Mouse (Mus musculus) brown adipose tissue, adult 24 weeks (tissue): Measurements from ENCODE around the gene Zfp94. TPM values are rescaled to one million over a fixed set of nuclear protein-coding genes. Genes with fewer than 3 reads are reported as not detected.

Experiments used
- H3K27ac ChIP-seq: fragments of 200-500 bp; replicated peaks from 2 replicates; pipeline ENCODE4 v1.5.1; 2012; ENCODE audit warnings: low read depth, mild to moderate bottlenecking, low read length
- H3K4me1 ChIP-seq: fragments of 200-500 bp; 2 replicates; pipeline ENCODE4 v1.6.1; 2012; ENCODE audit warnings: low read length, mixed read lengths; ENCODE audit not compliant: control insufficient read depth, insufficient read depth, insufficient read length
- H3K4me3 ChIP-seq: fragments of 200-500 bp; 2 replicates; pipeline ENCODE4 v1.5.1; 2012; ENCODE audit warnings: low read depth, mild to moderate bottlenecking, low read length, moderate library complexity; ENCODE audit not compliant: insufficient read depth
- polyA plus RNA-seq: library from polyadenylated mRNA; stranded (reverse); fragments of >200 nt; gene quantifications from 2 replicates; pipeline ENCODE4 v1.2.4, GENCODE M21; 2012; ENCODE audit not compliant: missing spikeins, insufficient read depth, insufficient read length

The Zfp94 gene
- polyA plus RNA-seq = 3.8 and 4.5 TPM in 2 replicates

GRCm38 (mm10) chr7:24316567-24317092, at the start of gene Zfp94:
Gene Zfp94 (minus strand): TSS chr7:24316666.
- peak within 1 kb of the TSS; percentile 83 for H3K27ac ChIP-seq
- H3K4me1 ChIP-seq = no peaks in the 10 kb centered on the region; the same call in 1 of the 2 replicates
- H3K4me3 ChIP-seq = peak within 1 kb of the TSS; percentile 75

GRCm38 (mm10) chr7:24365258-24366014, 49.0 kb upstream of the Zfp94 start:
- H3K4me3 ChIP-seq = peak overlapping the region; percentile 1; the same call in 1 of the 2 replicates
- H3K4me1 ChIP-seq = peaks cover 12% of the 10 kb centered on the region
- H3K27ac ChIP-seq = peak overlapping the region; percentile 39

- no peak overlapping the region for H3K27ac ChIP-seq
- no peak overlapping the region for H3K4me3 ChIP-seq
- H3K4me1 ChIP-seq = peaks cover 12% of the 10 kb centered on the region
Measured at GRCm38 (mm10) chr7:24364827-24365226, 48.4 kb upstream of the Zfp94 start.

- H3K4me3 ChIP-seq = no peak overlapping the region
- peaks cover 12% of the 10 kb centered on the region for H3K4me1 ChIP-seq
- H3K27ac ChIP-seq = no peak overlapping the region
Measured at GRCm38 (mm10) chr7:24363228-24363627, 46.8 kb upstream of the Zfp94 start.

- no peak overlapping the region for H3K27ac ChIP-seq
- H3K4me3 ChIP-seq = no peak overlapping the region
- H3K4me1 ChIP-seq = peaks cover 3% of the 10 kb centered on the region; the same call in 1 of the 2 replicates
Measured at GRCm38 (mm10) chr7:24361001-24361400, 44.5 kb upstream of the Zfp94 start.

GRCm38 (mm10) chr7:24359269-24359668, 42.8 kb upstream of the Zfp94 start:
- Histone ChIP-seq H3K4me3 (no peak overlapping the region), H3K27ac (no peak overlapping the region), H3K4me1 (no peaks in the 10 kb centered on the region)

- Histone ChIP-seq H3K27ac (no peak overlapping the region), H3K4me1 (no peaks in the 10 kb centered on the region), H3K4me3 (no peak overlapping the region)
Measured at GRCm38 (mm10) chr7:24357899-24358298, 41.4 kb upstream of the Zfp94 start.

GRCm38 (mm10) chr7:24356081-24356480, 39.6 kb upstream of the Zfp94 start:
- Histone ChIP-seq H3K4me1 (no peaks in the 10 kb centered on the region), H3K4me3 (no peak overlapping the region), H3K27ac (no peak overlapping the region)

- no peak overlapping the region for H3K27ac ChIP-seq
- H3K4me3 ChIP-seq = no peak overlapping the region
Measured at GRCm38 (mm10) chr7:24355646-24356045, 39.2 kb upstream of the Zfp94 start.

GRCm38 (mm10) chr7:24348896-24349295, 32.4 kb upstream of the Zfp94 start, which contains the start of gene Lypd5:
Gene Lypd5 (plus strand): TSS chr7:24349196.
- Histone ChIP-seq H3K4me3 (no peak within 1 kb of the TSS), H3K27ac (no peak within 1 kb of the TSS), H3K4me1 (no peaks in the 10 kb centered on the region)

More at GRCm38 (mm10) chr7:24355646-24356045, 39.2 kb upstream of the Zfp94 start:
- no peaks in the 10 kb centered on the region for H3K4me1 ChIP-seq

- Histone ChIP-seq H3K4me1 (no peaks in the 10 kb centered on the region), H3K27ac (no peak overlapping the region), H3K4me3 (no peak overlapping the region)
Measured at GRCm38 (mm10) chr7:24346444-24346843, 30.0 kb upstream of the Zfp94 start.

- Histone ChIP-seq H3K27ac (no peak overlapping the region), H3K4me3 (no peak overlapping the region), H3K4me1 (no peaks in the 10 kb centered on the region)
Measured at GRCm38 (mm10) chr7:24343701-24344272, 27.3 kb upstream of the Zfp94 start.

GRCm38 (mm10) chr7:24338241-24338640, 21.8 kb upstream of the Zfp94 start:
- H3K4me1 ChIP-seq = no peaks in the 10 kb centered on the region
- no peak overlapping the region for H3K4me3 ChIP-seq
- H3K27ac ChIP-seq = no peak overlapping the region

GRCm38 (mm10) chr7:24335699-24336309, 19.3 kb upstream of the Zfp94 start:
- no peaks in the 10 kb centered on the region for H3K4me1 ChIP-seq
- no peak overlapping the region for H3K27ac ChIP-seq
- no peak overlapping the region for H3K4me3 ChIP-seq

GRCm38 (mm10) chr7:24333304-24333986, 17.0 kb upstream of the Zfp94 start, which contains the start of gene Tescl:
Gene Tescl (minus strand): TSS chr7:24333936.
- no peak within 1 kb of the TSS for H3K27ac ChIP-seq
- no peak within 1 kb of the TSS for H3K4me3 ChIP-seq
- H3K4me1 ChIP-seq = no peaks in the 10 kb centered on the region
